31 mouse cellular contexts compared by ENCODE assay signal in genomic region chr14:25591426-25591825, GRCm38 (mm10).
"Had no signal": no experiment of that assay in that cellular context is flagged by ENCODE, and none has a peak within 500 bp of the region (broad histone marks: within the 10 kb centered on the region; RNA-seq: fewer than 3 reads in every experiment).

No protein-coding gene starts in this region.

- H3K27ac ChIP-seq: limb, embryonic 10.5 days; limb, embryonic 12.5 days; limb, embryonic 13.5 days; liver, embryonic 12.5 days; liver, embryonic 13.5 days; liver, embryonic 14.5 days; liver, embryonic 15.5 days; lung, embryonic 15.5 days; macrophage; midbrain, embryonic 15.5 days had no signal

- H3K27me3 ChIP-seq: limb, embryonic 12.5 days; limb, embryonic 13.5 days; limb, embryonic 15.5 days; liver, embryonic 12.5 days; liver, embryonic 13.5 days; liver, embryonic 15.5 days; lung, embryonic 15.5 days; megakaryocyte, embryonic 14.5 days; midbrain, embryonic 12.5 days; midbrain, embryonic 13.5 days; midbrain, embryonic 15.5 days had no signal

- H3K36me3 ChIP-seq: liver, embryonic 15.5 days; midbrain, embryonic 15.5 days had no signal

- ATAC-seq: liver, embryonic 12.5 days; liver, postnatal 0 days; lung, postnatal 0 days; midbrain, embryonic 13.5 days; midbrain, embryonic 15.5 days; midbrain, embryonic 16.5 days had no signal

- H3K4me2 ChIP-seq: limb, embryonic 12.5 days; limb, embryonic 13.5 days; limb, embryonic 15.5 days; liver, embryonic 11.5 days; liver, embryonic 12.5 days; liver, embryonic 13.5 days; liver, embryonic 15.5 days; lung, embryonic 14.5 days; lung, embryonic 15.5 days; midbrain, embryonic 11.5 days; midbrain, embryonic 12.5 days; midbrain, embryonic 13.5 days; midbrain, embryonic 15.5 days had no signal

- H3K9ac ChIP-seq: limb, embryonic 12.5 days; limb, embryonic 13.5 days; limb, embryonic 15.5 days; liver, embryonic 12.5 days; liver, embryonic 13.5 days; liver, embryonic 14.5 days; liver, embryonic 15.5 days; liver, postnatal 0 days; lung, embryonic 14.5 days; lung, embryonic 15.5 days; midbrain, embryonic 12.5 days; midbrain, embryonic 13.5 days; midbrain, embryonic 15.5 days had no signal

- H3K9me3 ChIP-seq: limb, embryonic 10.5 days; limb, embryonic 12.5 days; limb, embryonic 13.5 days; limb, embryonic 15.5 days; liver, embryonic 12.5 days; liver, embryonic 13.5 days; liver, embryonic 15.5 days; lung, embryonic 15.5 days; megakaryocyte, embryonic 14.5 days; midbrain, embryonic 10.5 days; midbrain, embryonic 12.5 days; midbrain, embryonic 13.5 days; midbrain, embryonic 15.5 days had no signal

- H3K4me3 ChIP-seq: limb, embryonic 10.5 days; limb, embryonic 12.5 days; limb, embryonic 13.5 days; limb, embryonic 15.5 days; liver, embryonic 12.5 days; liver, embryonic 13.5 days; liver, embryonic 15.5 days; lung, embryonic 15.5 days; megakaryocyte, embryonic 14.5 days; midbrain, embryonic 10.5 days; midbrain, embryonic 12.5 days; midbrain, embryonic 13.5 days; midbrain, embryonic 15.5 days; myocyte had no signal

- DNase-seq: left cerebral cortex, postnatal 4 days; liver; liver, embryonic 13.5 days; liver, postnatal 0 days; lung, adult 18-20 months; lung, adult 2 months; lung, embryonic 14.5 days; lung, postnatal 10 days; lung, postnatal 14 days; lung, postnatal 36 days; lung, postnatal 4 days; midbrain, embryonic 14.5 days had no signal
